26 mouse cellular contexts compared by ENCODE assay signal in the genomic region with DNA sequence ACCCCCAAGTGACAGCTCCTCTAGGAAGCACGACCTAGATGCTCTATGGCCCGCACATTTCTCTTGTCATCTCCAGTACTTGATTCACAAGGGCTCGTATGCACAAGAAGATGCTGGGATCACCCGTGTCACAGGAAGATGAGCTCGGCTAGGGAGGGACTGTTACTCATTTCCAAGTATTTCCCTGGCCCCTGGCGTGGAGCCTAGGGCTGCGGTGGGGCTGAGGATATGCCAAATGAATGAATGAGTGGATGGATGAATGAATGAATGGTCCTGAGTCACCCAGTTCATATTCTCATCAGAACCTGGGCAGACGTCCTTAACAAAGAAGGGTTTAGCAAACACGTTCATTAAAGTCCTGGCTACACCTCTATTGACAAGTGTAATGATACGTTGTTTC. TPM values are rescaled to one million over a fixed set of nuclear protein-coding genes. Genes with fewer than 3 reads are reported as not detected.
DNase-seq lines count a peak whose midpoint lies in the region; ATAC-seq lines count a peak whose summit lies in the region.
"Had no signal": no experiment of that assay in that cellular context is flagged by ENCODE, and none has a peak within 500 bp of the region (broad histone marks: within the 10 kb centered on the region; RNA-seq: fewer than 3 reads in every experiment).

No protein-coding gene starts in this region.

- H3K27ac ChIP-seq in forebrain, embryonic 14.5 days (ENCODE audit: low read depth, low read length) = no peak overlapping the region

- no peak for ATAC-seq in forebrain, embryonic 14.5 days
- ATAC-seq: activated CD4-positive, CD25-positive, alpha-beta regulatory T cell, adult 4 months; CD4-positive, CD25-positive, alpha-beta regulatory T cell, adult 4 months; Patski had no signal

- no peaks in the 10 kb centered on the region for H3K4me1 ChIP-seq in forebrain, embryonic 14.5 days (ENCODE audit: control insufficient read depth, insufficient read depth, low read length)

- no peak overlapping the region for H3K4me2 ChIP-seq in forebrain, embryonic 14.5 days (ENCODE audit: low read length)

- no peaks in the 10 kb centered on the region for H3K27me3 ChIP-seq in forebrain, embryonic 14.5 days (replicated peaks; ENCODE audit: control insufficient read depth, insufficient read depth, low read length)
- H3K27me3 ChIP-seq: Patski had no signal

- H3K36me3 ChIP-seq in forebrain, embryonic 14.5 days (ENCODE audit: control insufficient read depth, insufficient read depth, low read length) = no peaks in the 10 kb centered on the region
- H3K36me3 ChIP-seq: G1E had no signal

- DNase-seq in 3134 (ENCODE audit: extremely low read depth, insufficient read length, low spot score) (peak; percentile 39), 3T3-L1 (ENCODE audit: low read depth, low spot score) (peak; percentile 52), NIH3T3 (ENCODE audit: low read depth) (peak; percentile 70)
- peak; percentile 80 for DNase-seq in Muller cell, postnatal 12 days (ENCODE audit: inconsistent ontology term)
- DNase-seq in urinary bladder, postnatal 4 days (ENCODE audit: low spot score in 2 of 2) = no peak
- no peak for DNase-seq in forebrain, embryonic 14.5 days (ENCODE audit: low spot score)
- DNase-seq in heart, adult 11 months = no peak
- DNase-seq in thymus, postnatal 10 days (ENCODE audit: low spot score in 2 of 2) = no peak
- DNase-seq: adrenal gland, adult 2 months; adrenal gland, adult 8-10 months; adrenal gland, postnatal 10 days; adrenal gland, postnatal 14 days; adrenal gland, postnatal 25 days; adrenal gland, postnatal 36 days; B cell, adult 2 months; cerebellum, adult 11 months; cerebellum, adult 11-12 months; cerebellum, adult 18-20 months; cerebellum, adult 2 months; cerebellum, adult 8-10 months; cerebellum, adult 9-10 months had no signal

- no peak overlapping the region for H3K4me3 ChIP-seq in forebrain, embryonic 14.5 days (ENCODE audit: low read depth, low read length)

- H3K9ac ChIP-seq in forebrain, embryonic 14.5 days (ENCODE audit: low read length) = no peak overlapping the region

- 47% methylated on average over 10 of the region's 10 CpGs for WGBS in forebrain, embryonic 14.5 days

- H3K9me3 ChIP-seq in forebrain, embryonic 14.5 days (replicated peaks; ENCODE audit: control insufficient read depth, low read length) = no peaks in the 10 kb centered on the region
- H3K9me3 ChIP-seq: G1E had no signal

RNA-seq across cellular contexts. Expression of a gene that starts 18.6 kb away (rescaled TPM):
- not detected in 2 replicates for polyA plus RNA-seq in forebrain, embryonic 14.5 days (2014; fragmentation: Nextera tagmentation; extraction: Ambion mirVana)
- polyA plus RNA-seq: activated CD4-positive, CD25-positive, alpha-beta regulatory T cell, adult 4 months; CD4-positive, CD25-positive, alpha-beta regulatory T cell, adult 4 months; G1E; Patski had no signal

RNA-seq across cellular contexts. Expression of a gene that starts 30.3 kb away (rescaled TPM):
- polyA plus RNA-seq in forebrain, embryonic 14.5 days (2014; fragmentation: Nextera tagmentation; extraction: Ambion mirVana) = 0.15 TPM in 1 of 2 replicates, not detected in the other
- polyA plus RNA-seq: activated CD4-positive, CD25-positive, alpha-beta regulatory T cell, adult 4 months; CD4-positive, CD25-positive, alpha-beta regulatory T cell, adult 4 months; G1E had no signal

RNA-seq across cellular contexts. Expression of a gene that starts 32.3 kb away (rescaled TPM):
- polyA plus RNA-seq in forebrain, embryonic 14.5 days (2014; fragmentation: Nextera tagmentation; extraction: Ambion mirVana) = 11.6 and 12.7 TPM in 2 replicates
- polyA plus RNA-seq: G1E had no signal

RNA-seq across cellular contexts. Expression of a gene that starts 41.0 kb away (rescaled TPM):
- polyA plus RNA-seq in forebrain, embryonic 14.5 days (2014; fragmentation: Nextera tagmentation; extraction: Ambion mirVana) = 0.10 TPM in 1 of 2 replicates, not detected in the other
- polyA plus RNA-seq: activated CD4-positive, CD25-positive, alpha-beta regulatory T cell, adult 4 months; adrenal gland, adult 2 months; C2C12; CD4-positive, CD25-positive, alpha-beta regulatory T cell, adult 4 months; G1E; Patski had no signal

Comparison
In these comparisons a context has a peak if more than half of its experiments do, and no peak if none do; other contexts are left out.
1. DNase-seq: peak in 3134 (single experiment), 3T3-L1 (single experiment), Muller cell, postnatal 12 days (single experiment) and NIH3T3 (single experiment); none in urinary bladder, postnatal 4 days (0 of 2), forebrain, embryonic 14.5 days (single experiment), heart, adult 11 months (single experiment) and thymus, postnatal 10 days (0 of 2).